Mouse (Mus musculus) T-helper 1 cell (primary cell): ENCODE measurements around the gene Cbln4.

Experiments
- in situ Hi-C: fragments of 300-600 bp; cut with MboI, MseI; formaldehyde crosslinking; loops from one replicate; pipeline ENCODE4 v1.15.1; 2025; ENCODE audit warnings: high pct_unique_total_duplicates

The Cbln4 gene

GRCm38 (mm10) chr2:172043235-172043610 is at the start of gene Cbln4:
Cbln4 (minus strand) TSS chr2:172043466.
- in situ Hi-C loops: no loop called here

GRCm38 (mm10) chr2:172078596-172078995 is 35.3 kb upstream of the Cbln4 start:
- in situ Hi-C loops: no loop called here

- in situ Hi-C loops: no loop called here
Observed at GRCm38 (mm10) chr2:172076295-172076694, 33.0 kb upstream of the Cbln4 start.

- in situ Hi-C loops: no loop called here
Observed at GRCm38 (mm10) chr2:172062876-172063275, 19.6 kb upstream of the Cbln4 start.

GRCm38 (mm10) chr2:172059747-172060146 is 16.5 kb upstream of the Cbln4 start:
- in situ Hi-C loops: no loop called here

GRCm38 (mm10) chr2:172058936-172059665 is 15.8 kb upstream of the Cbln4 start:
- in situ Hi-C loops: no loop called here

GRCm38 (mm10) chr2:172046002-172046401 is 2.7 kb upstream of the Cbln4 start:
- in situ Hi-C loops: no loop called here

- in situ Hi-C loops: no loop called here
Observed at GRCm38 (mm10) chr2:172042607-172043234, 545 bp downstream of the Cbln4 start.

- in situ Hi-C loops: no loop called here
Observed at GRCm38 (mm10) chr2:172042125-172042524, 1.1 kb downstream of the Cbln4 start.

- in situ Hi-C loops: no loop called here
Observed at GRCm38 (mm10) chr2:172040859-172041258, 2.4 kb downstream of the Cbln4 start.

GRCm38 (mm10) chr2:172039601-172040000 is 3.7 kb downstream of the Cbln4 start:
- in situ Hi-C loops: no loop called here

GRCm38 (mm10) chr2:172034281-172034680 is 9.0 kb downstream of the Cbln4 start:
- in situ Hi-C loops: no loop called here

GRCm38 (mm10) chr2:172025459-172026130 is 17.7 kb downstream of the Cbln4 start:
- in situ Hi-C loops: no loop called here

- in situ Hi-C loops: no loop called here
Observed at GRCm38 (mm10) chr2:172006726-172007125, 36.5 kb downstream of the Cbln4 start.

- in situ Hi-C loops: no loop called here
Observed at GRCm38 (mm10) chr2:172005970-172006369, 37.3 kb downstream of the Cbln4 start.

- in situ Hi-C loops: no loop called here
Observed at GRCm38 (mm10) chr2:172004029-172004984, 39.0 kb downstream of the Cbln4 start.

GRCm38 (mm10) chr2:171996979-171997686 is 46.1 kb downstream of the Cbln4 start:
- in situ Hi-C loops: no loop called here

- in situ Hi-C loops: no loop called here
Observed at GRCm38 (mm10) chr2:171994861-171995260, 48.4 kb downstream of the Cbln4 start.

GRCm38 (mm10) chr2:171994240-171994639 is 49.0 kb downstream of the Cbln4 start:
- in situ Hi-C loops: no loop called here

- in situ Hi-C loops: no loop called here
Observed at GRCm38 (mm10) chr2:171986686-171987085, 56.6 kb downstream of the Cbln4 start.
